Mouse (Mus musculus): ENCODE results near the gene Usp16.
A peak's percentile ranks its signal among the peaks of the same experiment; 100 is the strongest.

Usp16 gene

DNA sequence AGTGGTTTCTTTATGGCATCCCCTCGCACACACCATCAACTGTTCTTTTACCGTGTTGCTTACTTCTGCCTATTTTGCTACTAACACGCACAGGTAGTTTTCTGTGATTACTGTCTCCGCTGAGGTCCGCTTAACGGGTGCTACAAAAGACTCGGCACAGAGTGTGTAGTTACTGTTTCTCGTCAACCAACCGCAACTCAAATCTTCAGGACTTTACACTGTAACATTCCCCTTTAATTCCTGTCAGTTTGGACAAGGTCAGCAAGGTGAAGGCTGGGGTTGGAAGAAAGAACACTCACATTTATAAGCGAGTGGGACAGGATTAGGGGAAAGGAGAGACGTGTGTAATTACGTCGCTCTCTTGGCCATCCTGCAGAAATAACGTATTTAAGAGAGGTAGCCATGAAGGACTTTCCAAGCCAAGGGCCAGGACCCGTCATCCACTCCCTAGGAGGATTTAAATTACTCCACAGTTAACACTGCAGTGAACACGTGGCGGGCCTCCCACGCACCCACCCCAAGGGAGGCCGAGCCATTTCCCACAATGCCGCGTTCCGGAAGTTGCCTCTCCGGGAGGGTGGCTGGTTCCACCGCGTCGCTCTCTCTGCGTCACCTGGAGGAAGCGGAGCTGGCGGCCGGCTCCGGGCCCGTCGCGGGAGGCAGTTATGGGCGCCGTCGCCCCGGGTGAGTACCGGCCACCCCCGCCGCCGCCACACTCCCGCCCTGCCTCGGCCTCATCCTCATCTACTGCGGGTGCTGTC is at the start of gene Usp16:
Gene Usp16 (plus strand): TSS at position 285 of the 761 bp plus-strand sequence.
- peak; percentile 93 for DNase-seq (ENCODE audit: low spot score)

DNA sequence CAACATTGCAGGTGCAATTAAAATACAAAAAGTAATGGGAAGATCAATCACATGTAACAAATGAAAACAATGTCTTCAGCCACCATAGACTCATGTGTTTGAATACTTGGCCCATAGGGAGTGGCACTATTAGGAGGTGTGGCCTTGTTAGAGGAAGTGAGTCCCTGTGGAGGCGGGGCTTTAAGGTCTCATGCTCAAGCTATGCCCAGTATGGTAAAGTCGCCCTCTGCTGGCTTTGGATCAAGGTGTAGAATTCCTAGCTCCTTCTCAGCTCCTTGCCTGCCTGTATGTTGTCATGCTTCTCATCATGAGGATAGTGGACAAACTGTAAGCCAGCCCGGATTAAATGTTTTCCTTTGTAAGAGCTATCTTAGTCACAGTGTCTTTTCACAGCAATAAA is 49.5 kb upstream of the Usp16 start:
- DNase-seq (ENCODE audit: low spot score): peak; percentile 12

DNA sequence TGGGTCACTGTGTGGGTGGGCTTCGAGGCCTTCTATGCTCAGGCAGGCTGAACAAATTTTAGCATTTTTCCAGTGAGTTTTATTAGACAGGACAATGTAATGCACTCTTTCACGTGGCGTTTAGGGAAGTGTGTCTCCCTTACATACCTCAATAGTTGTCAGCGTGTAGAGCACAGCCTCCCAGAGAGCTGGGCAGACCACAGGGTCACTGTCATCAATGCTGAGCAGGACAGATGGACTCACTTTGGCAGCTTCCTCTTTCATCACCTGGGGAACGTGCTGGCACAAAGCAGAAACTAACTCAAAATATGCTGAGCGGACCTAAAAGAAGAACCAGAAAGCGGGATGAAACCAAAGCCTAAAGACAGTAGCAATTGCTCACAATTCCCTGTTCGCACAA is 33.8 kb upstream of the Usp16 start:
- DNase-seq (ENCODE audit: low spot score): no peak

DNA sequence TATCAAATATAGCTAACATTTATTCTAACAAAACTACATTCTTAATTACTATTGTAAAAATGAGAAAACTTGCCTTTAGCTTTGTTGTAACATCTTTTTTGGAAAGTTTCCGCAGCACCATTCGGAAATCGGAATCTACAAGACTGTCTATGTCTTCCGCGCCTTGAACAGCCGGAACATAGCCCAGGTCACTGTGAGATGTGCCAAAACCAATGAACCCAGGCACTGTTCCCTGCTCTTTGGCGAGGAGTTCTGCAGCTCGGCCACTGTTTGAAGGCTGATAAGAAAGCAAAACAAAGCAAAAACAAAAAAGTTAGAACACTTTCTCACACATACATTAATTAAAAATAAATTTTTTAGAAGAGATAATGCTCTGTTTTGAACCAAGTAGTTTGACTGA is 27.0 kb upstream of the Usp16 start:
- DNase-seq (ENCODE audit: low spot score): no peak

DNA sequence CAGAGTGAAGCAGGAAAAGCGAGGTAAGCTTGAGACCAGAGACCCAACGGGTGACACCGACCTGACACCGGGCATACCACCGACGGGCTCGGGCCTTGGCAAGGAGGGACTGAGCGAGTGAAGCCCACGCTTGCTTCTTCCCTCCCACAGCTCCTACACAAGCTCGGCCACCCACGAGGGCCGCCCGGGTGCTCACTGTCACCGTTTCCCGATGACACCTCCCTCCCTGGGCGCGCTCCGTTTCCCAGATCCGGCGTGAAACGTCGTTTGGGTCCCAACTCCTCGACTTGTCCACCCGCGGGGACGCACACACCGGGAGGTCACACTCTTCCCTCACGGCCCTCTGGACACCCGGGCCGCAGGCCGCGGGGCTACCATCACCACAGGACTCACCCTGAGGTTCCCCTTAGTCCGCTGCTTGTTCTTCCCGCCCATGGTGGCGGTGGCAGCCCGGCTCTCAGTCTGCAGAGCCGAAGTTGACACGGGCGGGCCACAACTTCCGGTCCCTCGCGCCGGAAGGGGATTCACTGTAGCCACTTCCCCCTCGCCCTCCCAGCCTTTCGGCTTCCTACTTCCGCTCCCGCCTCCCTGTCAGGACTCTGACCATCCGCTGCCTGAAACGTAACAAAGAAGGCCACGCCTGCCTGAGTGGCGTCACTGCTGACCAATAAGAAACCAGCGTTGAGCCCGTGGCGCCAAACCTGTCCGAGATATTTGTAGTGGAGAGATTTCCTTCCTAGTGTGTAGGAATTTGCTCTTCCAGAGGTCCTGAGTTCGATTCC is 22.3 kb upstream of the Usp16 start, which contains the start of gene Ltn1:
Gene Ltn1 (minus strand): TSS at position 580 of the 782 bp plus-strand sequence.
- peak; percentile 98 for DNase-seq (ENCODE audit: low spot score)

DNA sequence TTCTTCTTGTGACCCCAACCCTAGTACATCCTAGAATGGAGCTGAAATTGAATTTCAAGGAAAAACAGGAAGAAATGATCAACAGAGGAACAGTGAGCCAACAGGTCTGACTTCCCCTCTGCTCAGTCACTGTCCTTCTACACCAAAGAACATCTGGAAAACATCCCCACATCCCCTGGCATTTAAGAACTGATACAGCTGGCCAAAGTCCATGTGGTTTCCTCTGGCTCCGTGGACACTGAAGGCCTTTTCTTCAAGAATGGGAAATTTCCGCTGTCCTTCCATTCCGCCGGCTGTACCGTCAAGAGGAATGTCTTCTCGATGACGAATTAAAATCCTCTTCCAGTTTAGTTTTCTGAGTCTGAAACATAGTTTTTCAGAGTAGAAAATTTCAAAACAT is 20.2 kb upstream of the Usp16 start:
- no peak for DNase-seq (ENCODE audit: low spot score)

DNA sequence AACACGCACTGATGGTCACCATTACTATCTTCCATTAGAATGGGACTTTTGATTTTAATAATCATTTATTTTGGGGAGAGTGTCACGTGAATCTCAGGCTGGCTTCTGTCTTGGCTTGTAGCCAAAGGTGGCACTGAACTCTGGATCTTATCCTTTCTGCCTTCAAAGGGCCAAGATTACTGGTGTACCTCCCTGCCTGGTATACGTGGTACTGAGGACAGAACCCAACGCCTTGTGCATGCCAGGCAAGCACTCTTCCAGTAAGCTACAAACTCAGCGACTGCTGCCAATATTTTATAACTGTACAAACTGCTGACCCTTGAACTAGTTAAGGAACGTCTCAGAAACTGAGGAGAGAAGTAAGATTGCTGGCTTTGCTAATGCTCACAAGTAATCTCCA is 19.6 kb upstream of the Usp16 start:
- DNase-seq (ENCODE audit: low spot score): no peak

DNA sequence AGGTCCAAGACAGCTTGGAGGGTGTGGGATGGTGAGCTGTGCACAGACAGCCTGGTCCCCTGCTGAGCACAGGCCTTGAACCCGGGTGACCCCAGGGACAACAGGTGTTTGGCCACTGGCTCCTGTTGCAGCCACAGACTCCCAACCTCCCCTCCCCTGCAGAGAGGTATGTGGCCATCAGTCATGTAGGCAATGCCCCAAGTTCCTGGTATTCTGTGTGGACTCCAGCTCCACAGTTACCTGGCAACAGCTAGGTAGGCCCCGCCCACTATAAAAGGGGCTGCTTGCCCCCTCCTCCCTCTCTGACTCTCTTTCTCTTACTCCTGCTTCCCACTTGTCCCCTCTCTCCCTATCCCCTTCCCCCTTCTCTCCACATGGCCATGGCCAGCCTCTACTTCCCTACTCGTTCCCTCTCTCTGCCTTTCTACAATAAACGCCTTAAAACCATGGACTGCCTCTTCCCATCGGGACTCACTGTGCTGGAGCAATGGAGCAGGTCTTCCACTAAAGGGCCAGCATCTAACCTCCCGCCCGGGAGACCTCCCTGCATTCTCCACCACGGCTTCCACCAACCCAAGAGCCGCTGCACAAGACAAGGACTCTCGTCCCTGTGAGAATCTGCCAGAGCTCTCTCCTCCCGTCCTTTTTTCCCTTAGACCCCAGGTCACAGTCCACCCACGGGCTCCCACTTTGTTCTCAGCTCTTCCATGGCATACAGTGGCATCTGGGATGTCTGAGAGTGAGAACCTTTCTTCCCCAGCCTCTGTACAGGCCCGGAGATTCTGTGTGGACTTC is 18.9 kb upstream of the Usp16 start:
- DNase-seq (ENCODE audit: low spot score): no peak

DNA sequence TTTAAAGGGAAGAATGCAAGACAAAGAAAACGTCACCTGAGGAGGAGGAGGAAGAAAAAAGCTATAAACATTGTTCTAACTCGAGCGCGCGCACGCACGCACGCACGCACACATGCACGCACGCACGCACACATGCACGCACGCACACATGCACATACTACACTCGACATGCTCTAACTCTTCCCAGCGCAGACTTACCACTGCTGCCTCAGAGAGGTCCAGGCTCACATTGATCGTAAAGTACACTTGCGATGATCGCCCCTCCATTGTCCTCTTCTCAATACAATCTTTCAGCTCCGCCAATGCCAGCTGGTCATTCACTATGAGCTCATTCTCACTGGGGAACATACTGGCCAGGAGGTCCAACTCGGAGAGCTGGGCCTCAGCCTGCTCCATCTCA is 17.4 kb upstream of the Usp16 start:
- DNase-seq (ENCODE audit: low spot score): no peak

DNA sequence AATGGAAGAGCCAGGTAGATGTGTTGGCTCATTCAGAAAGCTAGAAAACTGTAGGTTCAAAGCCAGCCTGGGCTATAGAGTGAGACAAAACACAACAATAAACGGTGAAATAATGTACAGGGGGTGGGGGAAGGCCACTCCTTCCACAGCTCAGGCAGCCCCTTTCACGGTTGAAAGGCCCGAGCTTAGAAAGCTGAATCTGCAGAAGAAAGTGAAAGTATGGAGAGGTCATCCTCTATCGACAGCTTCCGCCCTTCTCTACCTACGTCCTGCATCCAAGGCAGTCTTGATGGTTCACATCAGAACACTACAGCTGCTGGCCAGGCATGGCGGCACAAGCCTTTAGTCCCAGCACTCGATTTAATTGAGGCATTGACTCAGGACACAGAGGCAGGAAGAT is 15.8 kb upstream of the Usp16 start:
- DNase-seq (ENCODE audit: low spot score): no peak

DNA sequence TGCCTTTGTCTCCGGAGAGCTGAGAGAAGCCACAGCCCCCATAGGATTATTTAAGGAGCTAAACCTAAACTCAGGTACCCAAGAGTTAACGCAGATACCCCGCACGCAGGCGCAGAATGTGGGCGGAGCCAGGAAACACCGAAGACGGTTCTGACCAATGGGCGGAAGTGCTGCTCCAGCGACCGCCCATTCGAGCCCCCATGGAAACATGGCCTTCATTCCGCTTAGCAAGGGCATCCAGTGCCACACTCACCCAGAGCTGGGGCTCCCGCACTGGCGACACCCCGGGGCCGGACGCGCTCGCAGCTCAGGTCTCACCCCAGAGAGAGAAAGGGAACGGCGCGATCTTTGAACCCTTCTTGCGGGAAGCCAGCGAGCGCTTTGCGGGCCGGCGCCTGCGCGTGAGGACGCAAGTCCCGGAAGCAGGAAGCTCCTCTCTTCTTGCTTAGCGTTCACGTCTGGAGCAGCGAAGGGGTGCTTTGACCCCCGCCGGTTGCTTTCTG is 14.3 kb upstream of the Usp16 start, which contains the start of gene Rwdd2b:
Gene Rwdd2b (minus strand): TSS at position 390 of the 503 bp plus-strand sequence.
- DNase-seq (ENCODE audit: low spot score): peak; percentile 94

DNA sequence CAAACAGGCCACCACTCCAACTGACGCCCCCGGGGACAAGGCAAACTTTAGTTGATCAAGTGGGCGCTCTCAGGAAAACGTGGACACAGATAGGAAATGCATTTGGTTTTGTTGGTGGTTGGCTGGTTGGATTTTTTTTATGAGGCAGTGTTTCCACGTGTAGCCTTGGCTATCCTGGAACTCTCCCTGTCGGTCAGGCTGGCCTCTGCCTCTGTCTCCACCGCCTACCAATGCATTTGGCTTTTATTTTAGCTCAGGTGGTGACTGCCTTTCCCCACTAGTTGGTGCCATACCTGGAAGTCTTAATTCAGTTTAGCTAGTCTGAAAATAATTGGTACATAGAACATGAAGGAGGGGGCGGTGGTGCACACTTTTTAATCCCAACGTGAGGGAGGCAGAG is 13.4 kb upstream of the Usp16 start:
- DNase-seq (ENCODE audit: low spot score): no peak

DNA sequence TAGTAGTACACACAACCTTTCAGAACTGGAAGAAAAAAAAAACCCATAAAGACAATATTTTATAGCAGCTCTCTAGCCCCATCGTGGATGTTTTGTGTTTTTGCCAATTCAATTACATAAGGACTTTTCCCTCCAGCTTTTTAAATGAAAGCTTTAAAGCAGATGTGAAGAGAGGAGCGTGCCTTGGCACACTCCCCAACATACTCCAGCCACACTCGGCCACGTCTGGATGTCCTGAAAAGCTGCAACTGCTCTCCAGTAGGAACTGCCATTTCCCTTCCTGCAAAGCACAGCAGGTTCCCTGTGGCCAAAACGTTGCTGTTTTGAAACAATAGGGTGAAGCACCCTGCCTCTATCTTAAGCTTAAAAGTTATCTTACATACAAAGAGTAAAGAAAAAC is 12.2 kb upstream of the Usp16 start:
- no peak for DNase-seq (ENCODE audit: low spot score)

DNA sequence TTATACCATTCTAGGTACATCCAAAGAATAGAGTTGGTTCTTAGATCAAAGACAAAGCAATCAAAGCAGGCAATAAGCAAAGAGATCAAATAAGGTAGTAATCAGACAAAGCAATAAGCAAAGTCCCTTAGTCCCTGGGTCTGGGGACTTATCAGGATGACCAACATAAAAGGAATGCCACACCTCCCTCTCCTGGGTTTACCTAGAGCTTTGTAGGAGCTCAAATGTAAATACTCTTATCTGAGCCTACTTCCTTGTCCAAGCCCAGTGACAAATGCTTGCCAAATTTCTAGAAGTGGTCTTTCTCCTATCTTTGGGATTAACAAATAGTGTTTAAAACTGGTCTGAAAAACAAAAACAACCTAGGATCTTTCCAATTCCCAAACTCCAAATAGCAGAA is 11.3 kb upstream of the Usp16 start:
- no peak for DNase-seq (ENCODE audit: low spot score)

DNA sequence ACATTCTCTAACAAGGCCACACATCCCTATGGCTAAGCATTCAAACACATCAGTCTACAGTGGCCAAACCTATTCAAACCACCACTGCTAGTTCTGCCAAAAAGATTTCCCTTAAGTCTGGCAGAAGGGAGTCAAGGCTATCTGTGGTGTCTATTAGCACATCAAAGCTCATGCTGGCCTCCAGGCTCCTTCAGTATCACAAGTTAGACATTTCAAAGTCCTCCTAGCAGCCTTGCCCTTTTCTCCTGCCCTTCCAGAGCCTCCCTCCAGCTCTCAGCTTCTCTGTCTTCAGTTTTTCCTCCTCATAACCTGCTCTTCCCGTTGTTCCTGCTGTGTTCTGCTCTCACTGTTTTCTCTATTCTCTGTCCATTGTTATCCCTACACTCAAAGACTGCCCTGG is 10.4 kb upstream of the Usp16 start:
- no peak for DNase-seq (ENCODE audit: low spot score)

DNA sequence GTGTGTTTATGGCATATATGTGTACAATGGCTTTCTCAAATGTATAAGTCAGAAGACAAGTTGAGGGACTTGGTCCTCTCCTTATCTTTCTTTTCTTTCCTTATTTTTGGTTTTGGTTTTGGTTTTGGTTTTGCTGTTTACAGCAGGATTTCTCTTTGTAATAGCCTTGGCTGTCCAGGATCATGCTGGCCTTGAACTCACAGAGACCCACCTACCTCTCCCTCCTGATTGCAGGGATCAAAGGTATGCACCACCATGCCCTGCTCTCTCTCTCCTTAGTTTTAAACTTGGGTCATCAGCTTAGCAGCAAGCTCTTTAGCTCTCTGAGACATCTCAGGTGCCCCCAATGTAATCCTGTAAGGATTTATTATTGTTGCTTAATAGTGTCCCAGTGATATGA is 9.4 kb upstream of the Usp16 start:
- no peak for DNase-seq (ENCODE audit: low spot score)

DNA sequence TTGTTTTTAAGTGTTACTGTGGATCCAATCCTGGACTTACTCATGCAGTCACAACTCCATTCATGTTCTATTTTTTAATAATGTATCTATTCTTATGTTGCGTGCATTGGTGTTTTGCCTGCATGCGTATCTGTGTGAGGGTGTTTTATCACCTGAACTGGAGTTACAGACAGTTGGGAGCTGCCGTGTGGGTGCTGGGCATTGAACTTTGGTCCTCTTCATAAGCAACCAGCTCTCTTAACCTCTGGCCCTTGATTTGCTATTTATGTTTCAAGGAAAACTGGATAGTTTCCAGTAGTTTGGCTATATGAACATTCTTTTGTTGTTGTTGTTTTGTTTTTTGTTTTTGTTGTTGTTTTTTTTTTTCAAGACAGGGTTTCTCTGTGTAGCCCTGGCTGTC is 9.0 kb upstream of the Usp16 start:
- DNase-seq (ENCODE audit: low spot score): no peak

DNA sequence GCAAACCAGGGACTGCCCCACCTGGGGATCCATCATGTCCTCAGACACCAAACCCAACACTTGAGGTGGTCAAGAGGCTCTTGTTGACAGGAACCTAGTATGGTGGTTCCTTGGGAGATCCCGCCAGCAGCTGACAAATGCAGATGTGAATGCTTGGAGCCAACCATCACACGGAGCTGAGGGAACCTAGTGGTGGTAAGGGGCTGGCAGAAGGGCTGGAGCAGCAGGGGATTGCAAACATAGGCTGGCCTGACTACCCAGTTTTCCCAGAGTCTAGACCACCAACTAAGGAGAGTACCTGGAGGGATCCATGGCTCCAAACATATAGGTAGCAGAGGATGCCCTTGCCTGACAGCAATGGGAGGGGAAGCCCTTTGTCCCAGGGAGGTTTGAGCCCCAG is 1.3 kb upstream of the Usp16 start:
- DNase-seq (ENCODE audit: low spot score): no peak

DNA sequence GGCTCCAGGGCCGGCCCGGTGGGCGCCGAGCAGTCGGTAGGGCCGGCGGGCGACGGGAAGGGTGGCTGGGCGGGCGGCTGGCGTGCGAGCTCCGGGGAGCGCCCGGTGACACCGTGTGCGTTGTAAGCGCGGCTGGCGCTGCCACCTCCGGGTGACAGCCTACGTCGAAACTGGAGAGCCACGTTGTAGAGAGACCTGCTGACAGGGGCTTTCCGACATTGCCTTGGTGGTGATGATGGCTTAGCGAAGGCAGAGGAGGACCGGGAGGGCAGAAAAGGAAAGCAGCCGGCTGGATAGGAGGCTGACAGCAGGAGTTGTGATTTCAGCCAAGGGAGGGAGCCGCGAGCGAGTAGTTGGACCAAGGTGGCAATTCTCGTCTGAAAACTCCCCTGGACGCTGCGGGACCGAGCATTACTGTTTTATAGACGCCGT is 693 bp downstream of the Usp16 start:
- DNase-seq (ENCODE audit: low spot score): no peak

DNA sequence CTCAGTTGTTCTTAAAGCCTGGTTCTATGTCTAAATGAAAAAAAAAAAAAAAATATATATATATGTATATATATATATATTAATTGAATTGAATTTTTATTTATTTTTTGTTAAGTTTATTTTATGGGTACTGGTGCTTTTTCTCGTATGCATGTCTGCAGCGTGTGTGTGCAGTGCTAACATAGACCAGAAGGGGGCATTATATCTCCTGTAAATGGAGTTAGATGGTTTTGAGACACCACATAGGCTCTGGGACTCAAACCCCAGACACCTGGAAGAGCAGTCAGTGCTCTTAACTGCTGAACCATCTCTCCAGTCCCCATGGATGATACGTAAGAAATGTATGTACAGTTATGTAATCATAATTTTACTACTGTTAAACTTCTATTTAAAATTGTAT is 4.2 kb downstream of the Usp16 start:
- DNase-seq (ENCODE audit: low spot score): no peak

DNA sequence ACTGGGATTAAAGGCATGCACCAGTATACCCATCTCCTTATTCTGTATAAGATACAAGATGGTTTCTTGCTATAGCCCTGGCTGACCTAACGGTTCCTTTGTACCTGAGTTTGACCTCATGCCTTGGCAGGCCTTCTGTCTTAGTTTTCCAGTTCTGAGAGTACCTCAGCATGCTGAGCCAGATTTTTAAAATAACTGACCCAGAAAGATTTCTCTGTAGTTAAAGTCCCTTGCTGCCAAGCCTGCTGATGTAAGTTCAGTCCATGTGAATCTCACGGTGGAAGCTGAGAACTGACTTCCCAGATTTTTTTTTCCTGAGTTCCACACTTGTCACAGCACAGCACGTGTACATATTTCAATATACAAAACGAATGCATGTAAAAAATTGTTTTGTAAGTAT is 16.1 kb downstream of the Usp16 start:
- no peak for DNase-seq (ENCODE audit: low spot score)

DNA sequence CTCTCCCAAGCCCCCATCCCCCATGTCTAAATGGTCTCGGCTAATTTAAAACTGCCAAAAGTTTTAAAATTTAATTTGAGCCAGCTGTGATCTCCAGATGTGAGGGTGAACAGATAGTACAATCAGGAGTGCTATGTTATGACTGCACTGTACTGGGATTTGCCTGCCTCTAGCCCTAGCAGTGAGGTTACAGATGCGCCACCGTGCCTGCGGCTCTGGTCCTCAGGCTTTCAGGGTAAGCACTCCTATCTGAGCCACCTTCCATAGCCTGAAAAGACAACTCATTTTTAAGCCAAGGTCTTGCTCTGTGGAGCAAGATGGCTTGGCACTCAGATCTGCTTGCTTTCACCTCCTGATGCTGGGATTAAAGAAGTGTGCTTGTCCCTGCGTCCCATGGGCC is 29.9 kb downstream of the Usp16 start:
- DNase-seq (ENCODE audit: low spot score): no peak
